Mouse (Mus musculus): ENCODE measurements around the gene Prkcg.

Gene Prkcg

GRCm38 (mm10) chr7:3317704-3318103, 28.7 kb downstream of the Prkcg start:
- DNase-seq (ENCODE audit: low spot score in 2 of 2) = no peak

- no peak for DNase-seq (ENCODE audit: low spot score in 2 of 2)
Measured at GRCm38 (mm10) chr7:3320856-3321255, 31.9 kb downstream of the Prkcg start.

- no peak for DNase-seq (ENCODE audit: low spot score in 2 of 2)
Measured at GRCm38 (mm10) chr7:3323826-3324225, 34.8 kb downstream of the Prkcg start.

- DNase-seq (ENCODE audit: low spot score in 2 of 2) = no peak
Measured at GRCm38 (mm10) chr7:3327961-3328360, 39.0 kb downstream of the Prkcg start.

GRCm38 (mm10) chr7:3329776-3330546, 41.0 kb downstream of the Prkcg start:
- DNase-seq (ENCODE audit: low spot score in 2 of 2) = peak; percentile 67 to 86

GRCm38 (mm10) chr7:3331171-3331570, 42.2 kb downstream of the Prkcg start:
- no peak for DNase-seq (ENCODE audit: low spot score in 2 of 2)

- DNase-seq (ENCODE audit: low spot score in 2 of 2) = peak in 1 of 2 experiments; percentile 15
Measured at GRCm38 (mm10) chr7:3331581-3332223, 42.7 kb downstream of the Prkcg start.

GRCm38 (mm10) chr7:3332224-3332615, 43.2 kb downstream of the Prkcg start:
- DNase-seq (ENCODE audit: low spot score in 2 of 2) = no peak

- DNase-seq (ENCODE audit: low spot score in 2 of 2) = no peak
Measured at GRCm38 (mm10) chr7:3332619-3333521, 43.9 kb downstream of the Prkcg start, which contains the start of gene Cacng7. Gene Cacng7 (plus strand): TSS chr7:3332955.

- no peak for DNase-seq (ENCODE audit: low spot score in 2 of 2)
Measured at GRCm38 (mm10) chr7:3333542-3333941, 44.6 kb downstream of the Prkcg start.

- no peak for DNase-seq (ENCODE audit: low spot score in 2 of 2)
Measured at GRCm38 (mm10) chr7:3336412-3336811, 47.4 kb downstream of the Prkcg start.

GRCm38 (mm10) chr7:3338286-3338935, 49.4 kb downstream of the Prkcg start:
- no peak for DNase-seq (ENCODE audit: low spot score in 2 of 2)

GRCm38 (mm10) chr7:3339010-3339409, 50.0 kb downstream of the Prkcg start:
- DNase-seq (ENCODE audit: low spot score in 2 of 2) = no peak

GRCm38 (mm10) chr7:3343861-3344260, 54.9 kb downstream of the Prkcg start:
- no peak for DNase-seq (ENCODE audit: low spot score in 2 of 2)

GRCm38 (mm10) chr7:3345301-3345700, 56.3 kb downstream of the Prkcg start:
- no peak for DNase-seq (ENCODE audit: low spot score in 2 of 2)

GRCm38 (mm10) chr7:3347366-3348287, 58.6 kb downstream of the Prkcg start:
- DNase-seq (ENCODE audit: low spot score in 2 of 2) = no peak

GRCm38 (mm10) chr7:3348326-3348725, 59.3 kb downstream of the Prkcg start:
- no peak for DNase-seq (ENCODE audit: low spot score in 2 of 2)

- DNase-seq (ENCODE audit: low spot score in 2 of 2) = no peak
Measured at GRCm38 (mm10) chr7:3349775-3350174, 60.8 kb downstream of the Prkcg start.

- DNase-seq (ENCODE audit: low spot score in 2 of 2) = no peak
Measured at GRCm38 (mm10) chr7:3351536-3351935, 62.6 kb downstream of the Prkcg start.

- no peak for DNase-seq (ENCODE audit: low spot score in 2 of 2)
Measured at GRCm38 (mm10) chr7:3354850-3355249, 65.9 kb downstream of the Prkcg start.

- no peak for DNase-seq (ENCODE audit: low spot score in 2 of 2)
Measured at GRCm38 (mm10) chr7:3360678-3361077, 71.7 kb downstream of the Prkcg start.
